Mouse (Mus musculus) E14TG2a.4 (cell line): Measurements from ENCODE around the gene Zfp36l2.

Experiments
- CTCF ChIP-seq: conservative IDR thresholded peaks from 2 replicates; pipeline ENCODE4 v1.5.1; 2014; ENCODE audit warnings: low read length
- NANOG ChIP-seq: IDR thresholded peaks from 2 replicates; pipeline ENCODE4 v1.6.1; 2014; ENCODE audit warnings: borderline replicate concordance, low read length, mixed read lengths
- POU5F1 ChIP-seq: IDR thresholded peaks from 2 replicates; pipeline ENCODE4 v1.6.1; 2014; ENCODE audit warnings: low read length, borderline replicate concordance

GRCm38 (mm10) chr17:84226681-84227080 lies 38.9 kb upstream of the Zfp36l2 start:
- TF ChIP-seq CTCF (no peak), POU5F1 (no peak), NANOG (no peak)
